Mouse (Mus musculus) left cerebral cortex, postnatal 25 days (tissue): ENCODE measurements at regions not wholly inside any gene's neighbourhood (a gene's known extent, or its start where the extent isn't known, plus 50 kb on each side); places are given as distances from the start of the nearest gene placed in this dataset.

Experiments
- DNase-seq, 2 experiments: peaks; one replicate each; pipeline ENCODE4 v3.0.0; 2022; ENCODE audit warnings: low spot score in 2 of 2, mixed read lengths in 1 of 2
- intact Hi-C: fragments of 180-260 bp; cut with DNase I; formaldehyde crosslinking; loops from one replicate; pipeline ENCODE4 v1.15.1; 2025

DNA sequence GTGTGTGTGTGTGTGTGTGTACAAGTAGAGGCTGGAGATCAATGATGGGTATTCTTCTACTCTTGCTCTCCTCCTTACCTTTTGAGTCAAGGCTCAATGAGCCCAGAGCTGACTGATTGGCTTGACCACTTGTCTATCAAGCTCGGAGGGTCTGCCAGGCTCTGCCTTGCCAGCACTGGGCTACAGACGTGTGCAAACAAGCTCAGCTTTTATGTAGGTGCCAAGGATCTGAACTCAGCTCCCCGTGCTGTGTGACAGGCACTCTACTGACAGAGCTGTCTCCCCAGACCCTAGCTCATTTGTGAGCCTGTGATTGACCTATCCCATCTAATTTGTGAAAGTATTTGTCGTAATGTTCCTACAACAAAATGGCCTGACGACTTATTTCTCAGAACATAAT, 54.2 kb upstream of the Cdc42bpa start:
- no peak for DNase-seq
- intact Hi-C loops, result no loop called here

DNA sequence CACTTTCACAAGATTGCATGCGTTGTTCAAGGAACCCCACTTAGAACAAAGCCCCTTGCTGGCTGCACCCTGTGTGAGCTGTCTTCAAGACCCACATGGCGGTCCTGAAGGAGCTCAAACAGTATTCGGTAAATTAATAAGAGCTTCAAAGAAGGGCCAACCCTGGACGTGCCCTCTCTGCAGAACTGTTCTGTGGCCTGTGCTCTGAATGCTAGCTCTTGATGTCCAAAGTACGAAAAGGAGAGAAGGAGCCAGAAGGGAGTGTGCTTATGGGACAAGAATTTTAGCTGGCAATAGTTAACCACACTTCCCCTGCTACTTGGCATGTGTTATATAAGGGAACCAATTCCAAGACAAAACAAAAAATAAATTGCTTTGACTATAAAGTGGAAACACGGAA, 67.6 kb upstream of the Cdc42bpa start:
- no peak for DNase-seq
- intact Hi-C loops, result loop anchor here (1.0 kb wide), 1 partner anchor 9 kb away; no protein-coding TSS in a partner anchor

DNA sequence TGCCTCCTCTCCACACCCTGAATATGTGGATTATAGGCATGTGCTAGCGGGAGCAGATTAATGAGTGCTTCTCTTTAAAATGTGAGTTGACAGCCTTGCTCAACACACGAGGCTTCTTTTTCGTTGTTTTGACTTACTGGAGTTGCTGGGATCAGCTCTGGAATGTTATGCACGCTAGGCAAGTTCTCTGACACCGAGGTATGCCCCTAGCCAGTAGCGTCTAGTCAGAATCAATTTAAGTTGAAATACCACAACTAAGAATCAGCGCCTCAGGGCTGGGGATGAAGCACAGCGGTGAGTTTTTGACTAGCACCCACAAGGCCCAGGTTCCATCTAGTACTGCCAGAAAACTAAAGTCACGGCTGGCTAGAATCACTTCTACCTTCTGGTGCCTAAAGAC, 72.4 kb upstream of the Cdc42bpa start:
- no peak for DNase-seq
- intact Hi-C loops, result no loop called here

DNA sequence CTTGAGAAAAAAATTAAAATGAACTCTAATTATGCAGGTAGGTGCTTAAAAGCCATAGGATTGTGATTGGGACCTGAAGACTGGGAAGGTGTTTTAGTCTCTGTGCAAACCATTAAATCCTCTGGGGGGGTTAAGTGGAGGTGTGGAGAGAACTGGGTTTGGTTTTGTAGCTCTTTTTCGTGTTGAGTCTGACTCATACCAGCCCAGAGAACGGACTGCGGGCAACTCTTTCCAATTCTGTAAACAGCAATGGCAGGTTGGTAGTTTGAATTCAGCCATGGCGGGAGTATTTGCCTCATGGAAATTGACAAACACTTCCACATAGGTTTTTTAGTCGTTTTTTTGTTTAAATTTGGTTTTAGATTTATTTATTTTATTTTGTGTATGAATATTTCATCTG, 77.7 kb upstream of the Ahctf1 start:
- DNase-seq, result no peak
- intact Hi-C loops, result no loop called here

DNA sequence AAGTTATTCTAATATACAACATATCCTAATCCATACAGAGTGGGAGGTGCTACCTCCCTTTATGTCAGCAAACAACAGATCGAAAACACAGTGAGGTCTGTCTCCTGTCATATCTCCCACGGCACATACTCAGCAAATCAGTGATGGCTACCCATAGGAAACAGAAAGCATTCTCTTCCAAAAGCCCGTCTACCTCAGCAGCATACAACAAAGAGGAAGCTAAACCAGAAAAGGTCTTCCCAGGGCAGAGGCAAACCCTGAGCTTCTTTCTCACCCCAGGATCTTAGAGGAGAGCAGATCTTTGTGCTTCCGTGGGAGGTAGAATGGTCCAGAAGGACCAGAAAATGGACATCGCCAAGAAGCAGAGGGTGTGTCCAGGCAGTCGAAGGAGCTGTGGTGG, 74.4 kb upstream of the Ahctf1 start:
- intact Hi-C loops, result no loop called here
- DNase-seq, result no peak

DNA sequence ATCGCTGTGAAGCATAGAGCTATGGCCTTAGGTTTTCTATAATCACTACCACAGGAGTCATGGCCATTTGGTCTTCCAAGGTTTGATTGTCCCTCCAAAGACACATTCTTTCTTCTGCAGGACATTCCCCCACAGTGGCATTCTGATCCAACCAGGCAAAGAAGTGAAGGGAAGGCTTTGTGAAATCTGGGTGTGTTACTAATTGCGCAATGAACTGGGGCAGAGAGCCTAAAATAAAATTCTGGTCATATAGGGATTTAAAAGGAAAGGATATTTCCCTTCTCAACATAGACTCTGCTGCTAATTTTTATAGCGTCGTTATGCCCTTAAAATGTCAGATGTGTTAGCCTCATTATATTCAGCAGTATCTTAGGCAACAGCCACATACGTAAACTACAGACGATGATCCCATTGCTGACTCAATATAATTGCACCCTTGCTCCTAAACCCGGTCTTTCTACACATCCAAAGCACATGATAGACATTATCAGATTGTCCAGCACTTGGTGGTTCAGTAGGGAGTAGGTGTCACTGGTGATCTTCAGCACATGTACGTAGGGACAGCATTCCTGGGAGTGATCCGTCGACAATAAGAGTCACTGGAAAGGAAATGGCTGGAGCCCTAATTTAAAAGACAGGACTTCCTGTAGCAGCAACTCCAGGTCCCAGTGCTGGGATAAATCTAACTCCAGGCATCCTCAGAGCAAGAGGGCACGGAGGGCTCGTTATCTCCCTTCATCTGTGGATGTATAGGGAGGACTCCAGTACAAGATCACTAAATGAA, 70.5 kb upstream of the Ahctf1 start:
- DNase-seq, result no peak
- intact Hi-C loops, result no loop called here

DNA sequence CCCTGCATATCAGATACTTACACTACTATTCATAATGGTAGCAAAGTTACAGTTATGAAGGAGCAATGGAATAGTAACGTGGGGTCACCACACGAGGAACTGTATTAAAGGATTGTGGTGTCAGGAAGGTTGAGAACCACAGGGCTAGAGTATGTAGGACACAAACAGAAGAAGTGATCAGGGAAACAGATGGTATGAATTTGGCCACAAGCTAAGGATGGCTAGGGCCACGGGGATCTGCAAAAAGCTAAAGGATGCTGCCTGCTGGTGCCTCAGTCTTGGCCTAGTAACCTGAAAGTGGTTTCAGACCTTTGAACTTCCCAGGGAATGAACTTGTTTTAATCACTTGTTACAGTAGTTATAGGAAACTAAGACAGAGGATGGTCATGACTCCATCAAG, 68.5 kb upstream of the Ahctf1 start:
- intact Hi-C loops, result no loop called here
- DNase-seq, result no peak

DNA sequence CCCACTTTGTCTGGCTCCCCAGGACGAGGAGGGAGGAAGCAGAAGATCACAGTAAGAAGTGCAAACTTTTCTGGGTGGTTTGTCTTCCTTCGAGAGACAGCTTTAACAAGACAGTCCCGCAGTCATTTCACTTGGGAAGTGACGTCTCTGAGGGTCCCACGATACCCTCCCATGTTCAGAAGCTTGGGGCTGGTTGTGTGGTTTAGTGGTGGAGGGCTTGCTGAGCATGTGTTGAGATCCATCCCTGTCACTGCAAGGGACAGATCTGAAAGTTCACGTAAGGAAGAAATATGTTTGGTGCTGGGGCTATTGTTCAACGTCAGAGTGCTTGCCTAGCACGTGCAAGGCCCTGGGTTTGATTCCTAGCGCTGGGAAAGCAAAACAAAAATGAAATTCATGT, 65.2 kb upstream of the Ahctf1 start:
- DNase-seq, result no peak
- intact Hi-C loops, result loop anchor here (10.0 kb wide), 1 partner anchor 86 kb away; no protein-coding TSS in a partner anchor

DNA sequence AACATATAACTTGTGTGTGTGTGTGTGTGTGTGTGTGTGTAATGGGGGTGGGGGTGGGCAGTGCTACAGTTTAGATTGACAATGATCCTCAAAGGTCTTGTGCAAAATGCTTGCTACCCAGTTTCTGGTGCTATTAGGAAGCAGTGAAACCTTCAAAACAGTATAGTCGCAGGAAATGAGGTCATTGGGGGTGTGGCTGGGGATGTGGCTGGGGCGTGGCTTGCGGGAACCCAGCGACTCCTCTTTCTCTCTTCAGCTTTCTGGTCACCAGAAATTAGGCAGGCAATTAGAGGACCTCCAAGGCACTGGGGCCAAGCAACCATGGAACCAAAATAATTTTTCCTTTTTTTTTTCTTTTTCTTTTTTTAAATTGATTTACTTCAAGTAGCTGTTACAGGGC, 64.0 kb upstream of the Ahctf1 start:
- no peak for DNase-seq
- intact Hi-C loops, result loop anchor here (10.0 kb wide), 1 partner anchor 87 kb away; no protein-coding TSS in a partner anchor

DNA sequence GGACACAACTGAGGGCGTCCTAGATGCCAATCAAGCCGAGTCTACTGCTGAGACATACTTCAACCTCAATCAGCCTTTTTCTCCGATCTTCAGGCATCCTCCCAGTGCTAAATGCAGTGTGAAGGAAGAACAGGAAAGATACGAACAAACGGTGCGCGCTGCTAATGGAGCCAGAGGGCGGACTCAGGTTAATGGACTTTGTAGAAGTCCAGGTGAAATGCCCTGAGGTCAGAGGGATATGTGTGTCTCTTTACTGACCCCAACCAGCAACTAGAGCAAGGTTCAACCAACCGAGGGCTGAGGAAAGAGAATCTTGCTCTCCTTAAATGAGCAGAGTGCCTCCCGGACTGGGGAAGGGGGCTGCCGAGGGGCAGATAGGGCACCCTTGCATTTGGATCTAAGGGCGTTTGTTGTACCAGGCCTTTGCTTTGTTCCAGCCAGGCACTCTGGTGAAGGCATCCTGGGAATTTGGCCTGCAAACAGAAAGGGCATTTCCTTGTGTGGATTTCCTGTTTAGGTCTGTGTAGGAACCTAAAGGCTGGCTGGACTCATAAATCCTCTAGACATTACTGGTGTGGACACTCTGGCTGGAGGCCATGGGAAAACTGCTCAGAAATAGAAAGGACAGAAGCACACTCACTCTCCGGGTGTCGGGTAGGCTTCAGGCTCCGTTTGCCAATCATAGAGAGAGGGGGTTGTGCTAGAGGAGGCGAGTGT, 62.7 kb upstream of the Ahctf1 start:
- DNase-seq, result no peak
- intact Hi-C loops, result loop anchor here (10.0 kb wide), 1 partner anchor 89 kb away; no protein-coding TSS in a partner anchor

DNA sequence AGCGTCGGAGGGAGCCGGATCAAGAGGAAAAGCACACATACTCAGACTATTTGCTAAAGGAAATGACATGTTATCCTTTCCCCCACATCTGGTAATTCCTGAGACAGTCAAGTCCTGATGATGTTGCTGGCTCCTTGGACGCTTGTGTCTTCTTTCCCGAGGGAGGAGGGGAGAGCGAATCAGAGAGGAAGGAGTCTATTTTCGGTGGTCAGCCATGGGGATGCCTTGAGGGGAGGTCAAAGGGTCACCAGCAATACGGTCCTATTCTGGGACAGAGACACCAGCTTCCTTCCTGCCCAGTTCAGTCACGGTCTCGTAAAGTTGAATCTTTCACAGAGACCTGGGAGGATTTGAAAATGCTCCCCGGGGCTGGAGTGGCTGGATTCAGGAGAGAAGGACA, 62.1 kb upstream of the Ahctf1 start:
- DNase-seq, result no peak
- intact Hi-C loops, result loop anchor here (10.0 kb wide), 1 partner anchor 89 kb away; no protein-coding TSS in a partner anchor

DNA sequence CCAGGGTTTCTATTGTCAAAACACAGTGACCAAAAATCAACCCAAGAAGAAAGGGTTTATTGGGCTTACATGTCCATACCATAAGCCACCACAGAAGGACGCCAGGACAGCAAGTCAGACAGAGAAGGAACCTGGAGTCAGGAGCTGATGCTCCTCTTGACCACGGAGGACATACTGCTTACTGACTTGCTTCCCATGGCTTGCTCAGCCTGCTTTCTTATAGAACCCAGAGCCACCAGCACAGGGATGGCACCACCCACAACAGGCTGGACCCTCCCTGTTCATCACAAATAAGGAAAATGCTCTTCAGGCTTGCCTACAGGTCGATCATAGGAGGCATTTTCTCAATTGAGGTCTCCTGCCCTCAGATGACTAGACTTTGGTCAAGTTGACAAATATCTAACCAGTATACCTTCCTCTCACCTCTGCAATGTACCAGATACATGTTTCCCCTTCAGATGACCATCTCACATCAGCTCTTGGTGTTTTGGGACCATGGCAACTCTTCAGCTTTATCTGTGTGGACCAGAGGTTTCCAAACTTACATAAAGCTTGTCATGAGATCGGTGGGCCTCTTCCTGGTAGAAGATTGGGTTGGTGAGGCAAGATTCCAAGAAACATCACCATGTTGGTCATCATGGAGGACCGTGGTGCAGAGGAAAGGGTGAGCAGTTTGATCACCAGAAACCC, 61.2 kb upstream of the Ahctf1 start:
- intact Hi-C loops, result loop anchor here (10.0 kb wide), 1 partner anchor 90 kb away; no protein-coding TSS in a partner anchor
- no peak for DNase-seq

DNA sequence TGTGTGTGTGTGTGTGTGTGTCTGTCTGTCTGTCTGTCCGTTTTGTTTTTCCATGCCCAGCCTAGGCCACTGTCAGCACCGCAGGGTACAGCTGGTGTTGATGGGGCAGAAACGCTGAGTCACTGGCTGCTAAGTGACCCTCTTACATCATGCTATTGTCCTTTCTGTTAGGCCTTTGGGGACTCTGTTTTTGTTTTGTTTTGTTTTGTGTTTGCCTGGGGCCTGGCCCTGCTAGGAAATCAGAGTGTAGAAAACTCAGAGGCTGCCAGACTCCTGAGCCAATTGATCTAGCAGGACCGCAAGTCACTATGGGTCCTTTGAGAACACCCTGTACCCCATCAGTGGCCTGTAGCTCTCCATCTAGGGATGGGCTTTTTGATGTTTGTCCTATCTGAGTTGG, 59.9 kb upstream of the Ahctf1 start:
- DNase-seq, result peak in 1 of 2 experiments; percentile 10
- intact Hi-C loops, result loop anchor here (10.0 kb wide), 1 partner anchor 91 kb away; no protein-coding TSS in a partner anchor

DNA sequence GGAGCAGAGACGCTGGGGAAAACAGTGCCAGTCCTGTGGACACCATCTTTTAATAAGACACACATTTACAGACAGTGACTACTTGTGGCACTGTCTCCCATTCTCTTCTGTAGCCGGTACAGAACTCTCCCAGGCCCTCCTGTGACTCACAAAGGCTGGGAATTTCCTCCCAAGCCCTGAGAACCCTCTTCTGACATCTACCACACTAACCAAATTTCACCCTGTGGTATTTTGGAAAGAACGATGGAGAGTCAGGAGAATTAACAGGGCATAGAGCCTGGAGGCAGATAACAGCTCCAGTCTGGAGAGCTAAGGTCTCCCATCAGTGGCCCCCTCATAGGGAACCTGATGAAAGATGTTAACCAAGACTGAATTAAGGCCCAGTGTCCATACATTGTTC, 59.5 kb upstream of the Ahctf1 start:
- no peak for DNase-seq
- intact Hi-C loops, result loop anchor here (10.0 kb wide), 1 partner anchor 92 kb away; no protein-coding TSS in a partner anchor

DNA sequence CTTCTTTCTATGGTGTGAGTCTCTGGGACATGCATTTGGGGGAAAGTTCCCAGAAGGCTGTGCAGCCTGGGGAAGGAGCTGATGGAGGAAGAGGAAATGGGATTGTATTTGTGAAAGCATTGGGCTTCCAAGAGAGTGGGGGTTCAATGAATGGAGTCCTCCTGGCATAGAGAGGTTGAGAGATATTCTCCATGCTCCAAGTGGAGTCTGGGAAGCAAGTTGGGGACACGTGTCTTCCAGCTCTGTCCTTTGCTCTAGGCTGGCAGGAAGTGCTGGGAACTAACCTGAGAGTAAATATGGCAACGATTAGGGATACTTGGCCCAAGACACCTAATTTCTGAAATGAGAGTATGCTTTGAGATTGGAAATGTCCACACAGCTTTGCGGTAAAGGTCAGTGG, 58.3 kb upstream of the Ahctf1 start:
- DNase-seq, result no peak
- intact Hi-C loops, result loop anchor here (10.0 kb wide), 1 partner anchor 93 kb away; no protein-coding TSS in a partner anchor

DNA sequence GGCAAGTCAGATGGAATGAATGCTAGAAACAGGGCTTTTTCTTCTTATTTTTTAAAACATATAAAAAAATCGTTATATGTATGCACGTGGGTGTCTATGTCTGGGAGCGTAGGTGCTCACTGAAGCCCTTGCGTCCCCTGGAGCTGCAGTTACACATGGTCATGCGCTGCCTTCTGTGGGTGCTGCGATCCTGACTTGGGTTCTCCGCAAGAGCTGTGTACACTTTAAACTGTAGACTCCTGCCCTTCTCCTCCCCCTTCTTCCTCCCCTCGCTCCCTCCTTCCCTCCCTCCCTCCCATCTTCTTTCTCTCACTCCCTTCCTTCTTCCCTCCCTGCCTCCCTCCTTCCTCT, 56.0 kb upstream of the Ahctf1 start:
- intact Hi-C loops, result loop anchor here (5.0 kb wide), 1 partner anchor 283 kb away; no protein-coding TSS in a partner anchor
- DNase-seq, result no peak

DNA sequence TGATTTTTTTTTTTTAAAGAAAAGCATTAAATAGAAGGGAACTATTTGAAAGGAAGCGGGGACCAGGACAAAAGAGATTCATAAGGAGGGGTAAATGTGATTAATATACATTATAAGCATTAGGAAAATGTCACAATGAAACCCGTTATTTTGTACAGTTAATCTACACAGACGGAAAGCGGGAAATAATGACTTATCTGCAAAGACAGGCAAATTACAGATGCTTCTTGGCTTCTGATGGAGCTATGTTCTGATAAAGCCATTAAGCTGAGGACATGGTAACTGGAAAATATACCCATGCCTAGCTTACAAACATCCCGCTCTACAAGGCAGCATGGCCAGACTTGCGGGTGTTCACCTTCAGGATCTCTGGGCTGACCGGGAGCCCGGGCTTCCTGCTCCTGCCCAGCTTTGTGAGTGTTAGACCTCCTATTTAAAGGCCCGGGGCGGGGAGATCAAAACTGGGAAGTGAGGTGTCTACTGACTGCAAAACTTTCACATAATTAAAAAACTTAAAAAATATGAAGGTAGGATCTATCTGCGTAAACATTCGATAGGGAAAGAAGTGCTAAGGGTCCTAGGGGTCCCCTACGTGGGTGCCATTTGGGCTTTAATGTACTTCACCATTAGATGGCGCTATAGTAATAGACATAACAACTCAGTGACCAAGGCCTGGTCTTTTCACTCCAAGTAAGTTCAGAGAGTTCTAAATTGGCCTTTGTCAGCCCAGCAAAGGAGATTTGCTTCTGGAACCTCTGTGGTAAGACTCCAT, 55.5 kb upstream of the Ahctf1 start:
- intact Hi-C loops, result loop anchor here (5.0 kb wide), 1 partner anchor 283 kb away; no protein-coding TSS in a partner anchor

DNA sequence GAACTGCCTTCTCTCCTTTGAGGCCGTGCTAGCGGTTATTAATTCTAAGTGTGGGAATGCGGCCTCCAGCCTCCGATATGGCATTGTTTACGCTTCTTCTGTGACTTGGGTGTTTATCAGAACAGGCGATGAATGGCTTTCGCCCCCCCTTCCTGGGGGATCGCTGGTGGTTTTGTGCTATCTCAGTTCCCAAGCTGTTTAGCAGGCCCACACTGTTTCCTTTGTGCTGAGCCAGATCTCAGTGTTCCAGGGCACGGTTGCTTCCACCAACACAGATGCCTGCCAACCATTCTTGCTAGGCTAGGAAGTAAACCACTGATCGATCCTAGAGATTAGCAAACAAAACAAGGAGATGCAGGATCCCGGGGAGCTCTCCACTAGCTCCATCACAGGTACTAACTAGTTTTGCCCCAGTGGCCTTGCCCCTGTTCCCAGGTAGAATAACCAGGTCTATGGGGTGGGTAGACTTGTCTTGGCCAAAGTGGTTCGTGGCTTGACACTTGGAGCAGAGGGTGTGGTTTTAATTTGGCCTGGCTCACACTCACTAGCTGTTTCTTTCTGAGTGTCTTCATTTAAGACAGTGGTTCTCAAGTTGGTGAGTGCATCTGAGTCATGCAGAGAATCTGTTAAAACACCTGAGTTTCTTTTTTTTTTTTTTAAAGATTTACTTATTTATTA, 50.9 kb upstream of the Ahctf1 start:
- intact Hi-C loops, result no loop called here
- DNase-seq, result peak; percentile 9 to 42

More for the DNA sequence above, 55.5 kb upstream of the Ahctf1 start:
- peak; percentile 28 to 55 for DNase-seq
